Mouse (Mus musculus) erythroblast, embryonic 14.5 days (primary cell): Measurements from ENCODE around the gene Tmem30b.

Experiments
- GATA1 ChIP-seq: IDR thresholded peaks from 2 replicates; pipeline ENCODE4 v1.6.1; 2012; ENCODE audit warnings: low read length, inconsistent platforms, mixed read lengths
- TAL1 ChIP-seq: IDR thresholded peaks from 3 replicates; pipeline ENCODE4 v1.6.1; 2012; ENCODE audit warnings: low read length, inconsistent platforms, mixed read lengths

DNA sequence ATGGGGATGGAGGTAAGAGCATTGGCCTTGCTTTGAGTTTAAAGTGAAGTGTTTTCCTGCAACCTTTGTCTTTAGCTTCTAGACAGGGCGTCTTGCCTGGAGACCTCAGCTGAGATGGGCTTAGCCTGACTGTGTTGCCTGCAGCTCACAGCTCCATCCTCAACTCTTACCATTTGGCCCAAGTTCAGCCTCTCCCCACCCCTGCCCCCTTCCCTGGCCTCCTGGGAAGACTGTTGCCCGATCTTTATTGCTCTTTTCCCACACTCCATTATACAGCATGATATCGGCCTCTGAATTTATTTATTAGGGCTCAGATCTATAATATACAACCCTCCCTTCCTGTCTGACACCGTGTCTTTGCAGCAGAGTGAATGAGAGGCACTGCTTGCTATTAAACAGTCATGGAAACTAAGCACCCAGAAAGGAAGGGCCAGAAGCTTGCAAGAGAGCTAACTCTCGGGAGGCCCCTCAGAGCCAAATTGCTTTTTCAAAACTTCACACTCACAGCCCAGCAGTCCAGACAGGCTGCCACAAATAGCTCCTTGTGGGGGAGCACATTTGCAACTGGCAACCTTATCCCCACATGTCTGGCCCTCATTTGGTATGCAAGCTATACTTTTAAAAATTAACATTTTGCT, 45.4 kb downstream of the Tmem30b start:
- TF ChIP-seq GATA1 (no peak), TAL1 (no peak)
